Mouse (Mus musculus) limb, embryonic 14.5 days (tissue): ENCODE measurements at regions not wholly inside any gene's neighbourhood (a gene's known extent, or its start where the extent isn't known, plus 50 kb on each side); places are given as distances from the start of the nearest gene placed in this dataset.

Experiments
- ATAC-seq: fragments of 200-750 bp; cut with Nextera tagmentation; 2 replicates; pipeline ENCODE4 v1.8.0; 2017; ENCODE audit warnings: low read depth, moderate number of reproducible peaks, moderate TSS enrichment; ENCODE audit not compliant: low FRiP score
- DNase-seq: peaks from one replicate; pipeline ENCODE4 v3.0.0-alpha.2; 2015; ENCODE audit warnings: low spot score
- H3K27ac ChIP-seq: fragments of 300-500 bp; sonication (generic); replicated peaks from 2 replicates; pipeline ENCODE4 v1.5.1; 2014; ENCODE audit warnings: low read depth, mild to moderate bottlenecking, low read length, moderate library complexity, mixed read lengths
- H3K27me3 ChIP-seq: fragments of 300-500 bp; sonication (generic); 2 replicates; pipeline ENCODE4 v1.6.1; 2014; ENCODE audit warnings: low read length, mixed read lengths; ENCODE audit not compliant: control insufficient read depth, insufficient read depth
- H3K36me3 ChIP-seq: fragments of 300-500 bp; sonication (generic); 2 replicates; pipeline ENCODE4 v1.6.1; 2014; ENCODE audit warnings: mild to moderate bottlenecking, low read length, moderate library complexity, mixed read lengths; ENCODE audit not compliant: control insufficient read depth, insufficient read depth
- H3K4me1 ChIP-seq: fragments of 300-500 bp; sonication (generic); 2 replicates; pipeline ENCODE4 v1.6.1; 2014; ENCODE audit warnings: antibody characterized with exemption, low read length, mixed read lengths; ENCODE audit not compliant: control insufficient read depth, insufficient read depth
- H3K4me2 ChIP-seq: fragments of 300-500 bp; sonication (generic); replicated peaks from 2 replicates; pipeline ENCODE4 v1.6.1; 2014; ENCODE audit warnings: low read depth, mild to moderate bottlenecking, low read length, moderate library complexity; ENCODE audit not compliant: severe bottlenecking
- H3K4me3 ChIP-seq: fragments of 300-500 bp; sonication (generic); replicated peaks from 2 replicates; pipeline ENCODE4 v1.5.1; 2014; ENCODE audit warnings: low read length
- H3K9ac ChIP-seq: fragments of 300-500 bp; sonication (generic); 2 replicates; pipeline ENCODE4 v1.6.1; 2014; ENCODE audit warnings: mild to moderate bottlenecking, low read depth, low read length, moderate library complexity; ENCODE audit not compliant: severe bottlenecking
- H3K9me3 ChIP-seq: fragments of 300-500 bp; sonication (generic); 2 replicates; pipeline ENCODE4 v1.6.1; 2016; ENCODE audit warnings: low read length; ENCODE audit not compliant: control insufficient read depth
- POLR2A ChIP-seq: fragments of 200-500 bp; IDR thresholded peaks from 2 replicates; pipeline ENCODE4 v1.8.0; 2012; ENCODE audit warnings: inconsistent platforms, mild to moderate bottlenecking, moderate library complexity, borderline replicate concordance; ENCODE audit not compliant: insufficient read depth, insufficient read length; ENCODE audit errors: extremely low read depth
- WGBS: fragments of 180-500 bp; shearing (Covaris S2); extraction: QIAGEN DNeasy Blood & Tissue Kit; methylation state at CpG from one replicate; pipeline ENCODE4 v1.1.7; 2014; 5-methylcytosine and 5-hydroxymethylcytosine counted together

GRCm38 (mm10) chr16:24282194-24282683 is 111.1 kb upstream of the Lpp start:
- H3K9me3 ChIP-seq = no peaks in the 10 kb centered on the region
- peak; percentile 94 for ATAC-seq
- DNase-seq = peak; percentile 81
- peak overlapping the region; percentile 63; the same call in 1 of the 2 replicates for H3K27ac ChIP-seq
- no peaks in the 10 kb centered on the region for H3K36me3 ChIP-seq
- WGBS = 25% methylated on average over 6 of the region's 6 CpGs
- no peak for TF ChIP-seq POLR2A
- no peak overlapping the region for H3K9ac ChIP-seq
- H3K4me2 ChIP-seq = no peak overlapping the region; the same call in 1 of the 2 replicates
- H3K27me3 ChIP-seq = no peaks in the 10 kb centered on the region
- H3K4me3 ChIP-seq = no peak overlapping the region
- H3K4me1 ChIP-seq = 0 out of 2 replicates have a peak, but pooled peaks cover 2% of the 10 kb centered on the region

- ATAC-seq (no peak), DNase-seq (no peak)
- Histone ChIP-seq H3K36me3 (no peaks in the 10 kb centered on the region), H3K27ac (peak overlapping the region; percentile 63; the same call in 1 of the 2 replicates), H3K9me3 (no peaks in the 10 kb centered on the region), H3K4me1 (0 out of 2 replicates have a peak, but pooled peaks cover 2% of the 10 kb centered on the region), H3K4me2 (no peak overlapping the region; the same call in 1 of the 2 replicates), H3K4me3 (no peak overlapping the region), H3K27me3 (no peaks in the 10 kb centered on the region), H3K9ac (no peak overlapping the region)
- TF ChIP-seq POLR2A = no peak
- WGBS = 64% methylated on average over 5 of the region's 5 CpGs
These were observed 111.7 kb upstream of the Lpp start for GRCm38 (mm10) chr16:24281561-24281960.

- ATAC-seq (no peak), DNase-seq (no peak)
- H3K36me3 ChIP-seq = no peaks in the 10 kb centered on the region
- WGBS = 63% methylated on average over 7 of the region's 7 CpGs
- 0 out of 2 replicates have a peak, but pooled peaks cover 2% of the 10 kb centered on the region for H3K4me1 ChIP-seq
- H3K27ac ChIP-seq = no peak overlapping the region
- H3K9me3 ChIP-seq = no peaks in the 10 kb centered on the region
- no peak overlapping the region for H3K4me2 ChIP-seq
- H3K27me3 ChIP-seq = no peaks in the 10 kb centered on the region
- H3K4me3 ChIP-seq = no peak overlapping the region
- no peak overlapping the region for H3K9ac ChIP-seq
- TF ChIP-seq POLR2A = no peak
These were observed 115.5 kb upstream of the Lpp start for GRCm38 (mm10) chr16:24277857-24278256.

- H3K4me1 ChIP-seq = no peaks in the 10 kb centered on the region
- DNase-seq (no peak), ATAC-seq (no peak)
- no peak overlapping the region for H3K9ac ChIP-seq
- H3K27me3 ChIP-seq = no peaks in the 10 kb centered on the region
- H3K27ac ChIP-seq = no peak overlapping the region
- 94% methylated on average over 6 of the region's 6 CpGs for WGBS
- H3K36me3 ChIP-seq = no peaks in the 10 kb centered on the region
- TF ChIP-seq POLR2A = no peak
- H3K9me3 ChIP-seq = no peaks in the 10 kb centered on the region
- H3K4me3 ChIP-seq = no peak overlapping the region
- no peak overlapping the region for H3K4me2 ChIP-seq
These were observed 130.6 kb upstream of the Lpp start for GRCm38 (mm10) chr16:24262701-24263100.

GRCm38 (mm10) chr16:24259711-24260230 is 133.5 kb upstream of the Lpp start:
- no peak overlapping the region for H3K27ac ChIP-seq
- TF ChIP-seq POLR2A = no peak
- no peaks in the 10 kb centered on the region for H3K4me1 ChIP-seq
- ATAC-seq (no peak), DNase-seq (no peak)
- H3K4me2 ChIP-seq = no peak overlapping the region
- no peaks in the 10 kb centered on the region for H3K36me3 ChIP-seq
- H3K27me3 ChIP-seq = no peaks in the 10 kb centered on the region
- 80% methylated on average over 3 of the region's 3 CpGs for WGBS
- H3K4me3 ChIP-seq = no peak overlapping the region
- H3K9me3 ChIP-seq = no peaks in the 10 kb centered on the region
- H3K9ac ChIP-seq = no peak overlapping the region
